Mouse (Mus musculus): ENCODE results near the gene Dock10. TPM values are rescaled to one million over a fixed set of nuclear protein-coding genes. Genes with fewer than 3 reads are reported as not detected.
"Not testable (repeated sequence)": the region's sequence is repeated elsewhere in the genome, so short reads cannot be mapped to it uniquely, and the experiment has no call there.

Dock10 gene
- 10 to 100 TPM; 13.4 to 16.6 TPM for total RNA-seq (2021)

DNA sequence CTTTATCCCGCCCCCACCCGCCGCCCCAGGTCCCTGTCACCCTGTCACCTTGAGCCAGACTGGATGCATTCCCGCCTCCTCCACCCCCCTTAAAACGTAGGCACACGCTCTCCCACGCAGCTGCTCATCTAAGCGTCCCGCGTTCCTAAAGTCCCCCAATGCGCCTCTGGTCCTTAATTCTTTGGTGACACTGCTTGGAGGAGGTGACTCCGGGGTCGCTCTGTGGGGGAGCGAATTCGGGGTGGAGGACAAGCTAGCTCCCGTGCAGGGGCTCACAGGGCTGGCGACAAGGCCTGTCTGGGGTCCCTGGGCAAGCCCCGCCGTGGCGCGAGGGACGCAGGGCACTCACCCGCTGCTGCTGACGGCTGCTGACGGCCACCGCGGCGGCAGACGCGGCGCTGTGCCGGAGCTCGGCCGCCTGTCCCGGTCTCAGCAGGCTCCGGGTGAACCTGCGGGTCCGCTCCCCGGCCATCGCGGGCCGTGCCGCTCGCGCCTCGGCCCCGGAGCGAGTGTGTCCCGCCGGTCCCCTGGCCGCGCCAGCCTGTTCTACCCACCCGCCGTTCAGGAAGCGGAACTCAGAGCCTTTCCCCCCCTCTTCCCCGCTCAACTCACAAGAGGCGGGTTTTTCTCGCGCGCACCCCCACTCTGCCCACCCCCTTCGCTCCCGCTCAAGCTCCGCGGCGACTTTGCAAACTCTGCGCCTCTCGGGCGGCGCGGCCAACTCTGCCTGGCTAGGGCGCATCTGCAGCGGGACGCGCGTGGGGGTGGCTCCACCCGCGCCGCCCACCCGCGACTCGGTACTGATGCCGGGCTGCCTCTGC lies at the start of gene Dock10:
Gene Dock10, minus strand, starts transcription at position 551 of the 821 bp plus-strand sequence.
- peak; percentile 2 to 68 for DNase-seq (ENCODE audit: extremely low spot score in 1 of 2, low spot score in 2 of 2)
- intact Hi-C loops (cut with DNase I): no loop called here

DNA sequence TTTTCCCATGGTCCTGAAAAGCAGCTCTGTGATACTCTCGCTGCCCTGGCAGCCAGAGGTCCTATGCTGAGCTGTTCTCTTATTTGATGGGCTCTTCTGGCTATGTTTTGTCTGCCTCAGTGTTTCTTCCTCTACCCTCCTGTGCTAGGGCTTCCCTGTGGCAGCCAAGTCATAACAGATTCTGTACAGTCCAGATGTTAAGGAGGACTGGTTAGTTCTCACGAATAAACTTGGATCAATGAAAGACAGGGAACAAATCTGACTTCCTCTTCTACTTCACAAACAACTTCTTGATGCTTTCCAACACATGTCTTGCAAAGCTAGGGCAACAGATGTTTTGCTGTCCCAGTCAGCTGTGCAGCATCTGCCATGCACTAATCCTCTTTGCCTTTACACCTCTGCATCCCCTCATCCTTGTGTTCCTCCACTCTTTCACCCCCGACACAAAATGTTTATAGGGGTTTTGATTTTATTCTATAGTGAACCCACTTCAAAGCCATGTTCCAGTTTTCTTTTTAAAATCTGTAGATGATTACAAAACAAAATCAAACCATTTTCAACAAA lies 48.6 kb upstream of the Dock10 start:
- intact Hi-C loops (cut with DNase I): no loop called here
- no peak for DNase-seq (ENCODE audit: extremely low spot score in 1 of 2, low spot score in 2 of 2)

DNA sequence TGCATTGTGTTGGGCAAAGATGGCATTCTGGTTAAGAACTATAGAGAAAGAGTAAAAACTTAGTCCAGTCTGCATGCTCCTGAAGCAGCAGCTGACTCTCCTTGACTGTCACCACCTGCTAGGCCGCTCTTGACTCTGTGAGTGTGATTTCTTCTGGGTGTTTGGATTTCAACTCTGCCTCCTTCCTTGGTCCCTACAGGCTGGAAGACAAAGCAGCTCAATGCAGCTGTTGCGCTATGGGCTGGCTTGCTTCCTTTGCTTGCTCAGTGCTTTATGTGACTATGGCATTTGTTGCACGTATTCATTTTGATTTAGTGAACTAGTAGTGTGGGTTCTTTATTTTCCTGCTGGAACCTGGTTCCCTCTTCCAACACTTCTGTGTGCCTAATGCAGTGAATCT lies 43.7 kb upstream of the Dock10 start:
- DNase-seq (ENCODE audit: extremely low spot score in 1 of 2, low spot score in 2 of 2): no peak
- intact Hi-C loops (cut with DNase I): no loop called here

DNA sequence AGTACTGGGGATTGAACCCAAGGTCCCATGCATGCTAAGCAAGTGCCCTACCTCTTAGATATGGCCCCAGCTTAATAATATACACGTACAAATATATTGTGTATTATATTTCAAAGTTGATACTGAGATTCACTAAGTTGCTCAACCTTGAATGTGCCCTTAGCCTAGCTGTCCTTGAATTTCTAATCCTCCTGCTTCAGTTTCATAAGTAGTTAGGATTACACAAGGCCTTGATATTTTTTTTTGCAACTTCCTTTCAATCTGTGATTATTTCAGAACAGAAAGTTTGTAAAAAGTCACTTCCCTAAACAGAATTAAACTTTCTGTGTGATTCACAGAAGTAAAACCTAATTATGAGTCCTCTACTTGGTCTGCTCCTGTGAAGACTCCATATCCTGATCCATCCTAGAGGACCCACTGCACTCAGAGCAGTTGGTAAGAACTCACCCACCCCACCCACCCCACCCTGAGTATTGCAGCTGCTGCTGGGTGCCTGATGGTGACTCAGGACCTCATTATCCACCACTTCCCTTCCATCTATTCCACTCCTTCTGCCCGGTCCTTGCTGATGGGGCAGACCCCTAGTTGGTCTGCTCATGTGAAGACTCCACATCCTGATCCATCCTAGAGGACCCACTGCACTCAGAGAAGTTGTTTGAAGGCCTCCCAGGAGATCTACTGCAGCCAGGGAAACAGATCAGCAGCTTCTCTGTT lies 26.9 kb upstream of the Dock10 start:
- intact Hi-C loops (cut with DNase I): no loop called here
- DNase-seq (ENCODE audit: extremely low spot score in 1 of 2, low spot score in 2 of 2): no peak

DNA sequence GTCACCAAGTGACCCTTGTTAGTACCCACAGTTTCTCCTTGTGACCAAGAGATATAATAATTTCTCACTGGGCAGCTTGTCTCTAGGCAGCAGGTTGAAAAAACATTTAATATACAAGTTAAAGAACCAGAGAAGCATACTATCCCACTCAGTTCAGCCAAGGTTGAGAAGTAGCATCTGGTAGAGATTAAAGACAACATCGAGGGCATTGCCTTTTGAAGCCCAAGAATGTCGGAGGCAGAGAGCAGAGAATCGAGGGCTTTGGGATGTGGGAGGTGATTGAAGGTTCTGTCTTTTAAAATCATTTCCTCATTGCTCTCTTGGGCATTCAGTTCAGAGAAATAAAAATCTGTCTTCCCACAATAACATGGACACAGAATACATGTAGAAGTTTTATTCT lies 25.8 kb upstream of the Dock10 start:
- DNase-seq (ENCODE audit: extremely low spot score in 1 of 2, low spot score in 2 of 2): no peak
- intact Hi-C loops (cut with DNase I): no loop called here

DNA sequence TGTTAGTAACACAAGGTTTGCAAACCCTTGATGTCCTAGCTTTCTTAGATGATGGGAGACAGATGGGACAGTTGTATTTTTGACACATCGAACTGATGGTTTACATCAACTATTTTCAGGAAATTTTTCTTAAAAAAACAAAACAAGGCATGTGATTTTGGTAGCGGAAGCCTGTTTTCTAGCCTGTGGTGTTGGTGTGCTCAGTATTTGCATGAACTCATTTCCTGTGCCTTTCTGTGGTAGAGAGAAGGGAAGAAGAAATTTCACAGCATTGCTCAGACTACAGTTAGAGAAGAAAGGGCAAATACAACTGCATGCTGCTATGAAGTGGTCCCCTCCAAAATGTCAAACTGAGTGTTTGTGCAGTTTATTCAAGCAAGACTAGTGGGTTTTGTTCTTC lies 7.2 kb upstream of the Dock10 start:
- DNase-seq (ENCODE audit: extremely low spot score in 1 of 2, low spot score in 2 of 2): no peak
- intact Hi-C loops (cut with DNase I): no loop called here

DNA sequence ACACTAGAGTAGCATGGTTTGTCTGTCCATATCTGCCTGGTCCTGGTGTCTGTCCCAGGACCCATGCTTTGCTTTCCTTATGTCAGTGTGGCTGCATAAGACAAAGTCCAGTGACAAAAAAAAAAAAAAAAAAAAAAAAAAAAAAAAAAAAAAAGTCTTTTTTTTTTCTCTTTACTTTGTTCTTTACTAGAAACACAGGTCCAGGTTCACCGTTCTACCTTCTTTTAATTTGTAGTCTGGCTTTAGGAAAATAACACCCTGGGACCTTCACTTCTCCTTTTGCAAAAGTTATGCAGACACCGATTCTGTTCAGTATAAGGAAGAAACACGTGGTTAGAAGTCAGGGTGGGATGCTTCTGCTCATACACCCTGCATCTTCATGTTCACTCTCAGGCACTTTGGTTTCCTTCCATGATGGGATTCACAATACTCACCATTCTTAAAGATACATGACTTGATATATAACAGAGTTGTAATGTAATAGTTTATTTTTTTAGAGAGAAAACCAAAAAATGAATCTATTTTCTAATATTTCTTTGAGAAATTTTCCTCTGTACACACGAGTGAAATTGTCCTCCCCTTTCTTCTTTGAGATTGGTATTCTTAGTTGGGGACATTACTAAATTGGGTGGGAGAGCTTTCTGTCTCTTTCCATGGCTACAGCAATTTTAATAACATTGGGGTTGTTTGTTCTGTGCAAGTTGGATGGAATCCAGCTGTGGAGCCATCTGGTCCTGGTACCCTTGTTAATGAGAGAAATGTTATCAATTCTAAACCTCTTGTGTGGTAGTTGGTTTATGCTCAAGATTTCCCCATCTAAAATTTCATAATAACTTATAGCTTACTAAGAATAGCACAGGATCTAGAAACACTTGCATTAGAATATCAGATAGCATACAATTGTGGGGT lies 5.0 kb upstream of the Dock10 start:
- intact Hi-C loops (cut with DNase I): no loop called here
- no peak for DNase-seq (ENCODE audit: extremely low spot score in 1 of 2, low spot score in 2 of 2)

DNA sequence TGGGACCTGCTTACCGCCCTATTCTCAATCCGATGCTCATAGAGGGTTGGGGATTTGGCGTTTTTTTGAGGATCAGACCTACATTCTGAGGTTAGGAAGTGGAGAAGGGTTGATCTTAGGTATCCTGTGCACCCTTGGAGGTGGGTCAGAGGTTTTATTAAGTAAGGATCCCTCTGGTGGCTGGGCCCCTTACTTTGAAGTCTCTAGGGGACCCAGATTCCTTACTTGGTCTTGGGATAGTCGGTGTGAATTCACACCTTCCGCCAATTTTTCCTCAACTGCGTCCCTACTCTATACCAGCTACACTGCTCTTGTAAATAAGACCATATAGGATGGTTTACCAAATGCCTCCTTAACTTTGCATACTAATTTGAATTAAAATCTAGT lies 464 bp upstream of the Dock10 start:
- no peak for DNase-seq (ENCODE audit: extremely low spot score in 1 of 2, low spot score in 2 of 2)
- intact Hi-C loops (cut with DNase I): no loop called here

DNA sequence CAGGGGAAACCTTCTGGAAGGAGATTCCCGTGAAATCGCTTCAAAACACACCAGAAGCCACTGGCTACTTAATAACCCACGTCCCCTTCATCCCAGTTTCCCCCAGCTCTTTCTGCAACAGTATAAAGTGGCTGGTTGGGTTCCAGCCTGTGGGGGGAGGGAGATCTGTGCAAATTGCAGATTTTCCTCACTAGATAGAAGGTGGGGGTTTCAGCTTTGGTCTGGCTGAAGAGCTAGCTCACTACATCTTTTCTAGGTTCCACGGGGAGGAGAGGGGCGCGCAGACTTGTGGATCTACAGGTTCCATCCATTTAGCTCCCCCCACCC lies 714 bp downstream of the Dock10 start:
- intact Hi-C loops (cut with DNase I): no loop called here
- DNase-seq (ENCODE audit: extremely low spot score in 1 of 2, low spot score in 2 of 2): no peak

DNA sequence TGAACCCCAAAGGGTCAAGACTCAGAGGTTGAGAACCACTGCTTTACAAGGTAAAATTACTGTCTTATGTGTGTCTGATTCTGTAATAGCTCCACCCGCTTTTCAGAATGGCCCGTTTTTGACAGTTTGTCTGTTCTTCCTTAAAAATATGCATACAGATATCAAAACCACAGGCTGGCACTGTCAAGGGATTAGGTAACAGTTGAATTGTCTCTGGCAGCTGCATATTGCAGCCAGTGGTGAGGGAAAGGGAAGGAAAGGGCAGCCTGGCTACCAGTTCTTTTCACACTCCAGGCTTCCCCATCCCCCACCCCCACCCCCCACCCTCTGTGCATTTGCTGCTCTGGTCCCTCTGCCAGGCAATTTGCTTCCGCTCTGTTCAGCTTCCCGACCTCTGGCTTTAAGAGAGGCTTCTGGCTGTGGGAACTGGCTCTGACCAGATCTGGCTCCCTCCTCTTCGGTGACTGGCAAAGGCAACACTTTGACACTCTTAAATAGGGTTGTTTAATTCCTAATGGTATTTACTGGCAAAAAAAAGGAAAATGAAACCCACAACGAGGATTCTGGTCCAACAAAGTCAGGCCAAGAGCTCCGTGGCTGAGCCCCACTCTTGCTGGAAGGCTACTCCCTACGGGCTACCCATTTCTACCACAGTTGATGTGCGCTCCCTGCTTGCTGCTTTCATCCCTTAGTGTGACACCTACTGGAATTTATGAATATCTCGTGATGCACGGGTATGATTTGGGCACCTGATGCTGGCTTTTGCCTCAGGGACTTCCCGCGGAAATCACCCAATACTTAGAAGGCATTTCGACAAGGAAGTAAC lies 1.3 kb downstream of the Dock10 start:
- intact Hi-C loops (cut with DNase I): no loop called here
- peak in 1 of 2 experiments; percentile 2 for DNase-seq (ENCODE audit: extremely low spot score in 1 of 2, low spot score in 2 of 2)

DNA sequence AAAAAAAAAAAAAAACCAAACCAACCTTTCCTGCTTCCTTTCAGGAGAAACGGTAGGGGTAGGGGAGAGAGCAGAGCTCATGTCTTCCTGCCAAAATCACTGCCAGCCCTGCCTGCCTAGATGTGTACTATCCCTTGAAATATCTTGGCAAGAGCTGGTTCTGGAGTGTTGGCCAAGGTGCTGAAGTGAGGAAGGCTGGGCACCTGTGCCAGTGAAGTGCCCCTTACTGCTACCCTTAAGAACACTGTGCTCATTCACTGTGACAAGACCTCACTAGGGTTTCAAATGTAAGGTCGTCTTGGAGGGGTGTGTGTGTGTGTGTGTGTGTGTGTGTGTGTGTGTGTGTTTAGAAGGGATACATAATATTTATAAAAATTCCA lies 2.3 kb downstream of the Dock10 start:
- no peak for DNase-seq (ENCODE audit: extremely low spot score in 1 of 2, low spot score in 2 of 2)
- intact Hi-C loops (cut with DNase I): no loop called here

DNA sequence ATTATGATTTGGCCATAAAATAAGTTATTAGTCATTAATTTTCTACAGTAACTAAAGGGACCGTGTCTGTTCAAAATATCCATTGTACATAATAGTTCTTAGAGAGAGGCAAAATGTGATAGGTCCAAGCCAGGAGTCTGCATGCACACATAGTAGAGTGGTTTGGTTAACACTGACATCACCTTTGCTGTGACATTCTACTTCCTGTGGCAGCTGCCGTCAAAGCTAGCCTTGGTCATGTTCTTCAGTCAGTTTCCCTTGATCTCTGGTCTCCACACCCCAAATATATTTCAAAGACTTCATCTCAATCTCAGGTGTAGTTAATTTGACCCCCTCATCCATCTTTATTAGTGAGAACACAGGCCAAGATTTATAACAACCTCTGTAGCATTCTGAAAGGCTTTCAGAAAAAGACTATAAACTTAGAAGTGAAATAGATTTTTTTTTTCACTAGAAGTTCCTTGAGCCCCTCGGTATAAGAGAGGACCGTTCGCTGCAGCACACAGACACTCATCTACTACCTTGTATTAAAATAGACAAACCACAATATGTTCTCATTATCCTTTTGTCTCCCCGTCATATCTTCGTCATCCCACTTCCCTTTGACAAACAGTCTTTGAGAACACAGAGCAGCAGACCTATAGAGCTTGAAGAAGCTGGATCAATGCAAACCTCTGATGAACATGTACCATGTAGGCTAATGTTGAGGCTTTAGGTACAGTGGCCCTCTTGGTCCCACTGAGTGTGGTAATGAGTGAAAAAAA lies 2.8 kb downstream of the Dock10 start:
- no peak for DNase-seq (ENCODE audit: extremely low spot score in 1 of 2, low spot score in 2 of 2)
- intact Hi-C loops (cut with DNase I): no loop called here

DNA sequence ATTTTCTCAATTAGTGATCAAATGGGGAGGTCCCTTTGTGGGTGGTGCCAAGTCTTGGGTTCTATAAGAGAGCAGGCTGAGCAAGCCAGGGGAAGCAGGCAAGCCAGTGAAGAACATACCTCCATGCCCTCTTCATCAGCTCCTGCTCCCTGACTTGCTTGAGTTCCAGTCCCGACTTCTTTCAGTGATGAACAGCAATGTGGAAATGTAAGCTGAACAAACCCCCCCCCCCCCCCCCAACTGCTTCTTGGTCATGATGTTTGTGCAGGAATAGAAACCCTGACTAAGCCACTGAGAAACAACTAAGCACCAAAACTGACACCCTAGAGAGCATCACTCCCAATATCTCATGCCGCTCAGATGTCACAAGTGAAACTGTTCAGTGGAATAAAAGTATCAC lies 9.2 kb downstream of the Dock10 start:
- intact Hi-C loops (cut with DNase I); DNase-seq (ENCODE audit: extremely low spot score in 1 of 2, low spot score in 2 of 2): not testable (repeated sequence)

DNA sequence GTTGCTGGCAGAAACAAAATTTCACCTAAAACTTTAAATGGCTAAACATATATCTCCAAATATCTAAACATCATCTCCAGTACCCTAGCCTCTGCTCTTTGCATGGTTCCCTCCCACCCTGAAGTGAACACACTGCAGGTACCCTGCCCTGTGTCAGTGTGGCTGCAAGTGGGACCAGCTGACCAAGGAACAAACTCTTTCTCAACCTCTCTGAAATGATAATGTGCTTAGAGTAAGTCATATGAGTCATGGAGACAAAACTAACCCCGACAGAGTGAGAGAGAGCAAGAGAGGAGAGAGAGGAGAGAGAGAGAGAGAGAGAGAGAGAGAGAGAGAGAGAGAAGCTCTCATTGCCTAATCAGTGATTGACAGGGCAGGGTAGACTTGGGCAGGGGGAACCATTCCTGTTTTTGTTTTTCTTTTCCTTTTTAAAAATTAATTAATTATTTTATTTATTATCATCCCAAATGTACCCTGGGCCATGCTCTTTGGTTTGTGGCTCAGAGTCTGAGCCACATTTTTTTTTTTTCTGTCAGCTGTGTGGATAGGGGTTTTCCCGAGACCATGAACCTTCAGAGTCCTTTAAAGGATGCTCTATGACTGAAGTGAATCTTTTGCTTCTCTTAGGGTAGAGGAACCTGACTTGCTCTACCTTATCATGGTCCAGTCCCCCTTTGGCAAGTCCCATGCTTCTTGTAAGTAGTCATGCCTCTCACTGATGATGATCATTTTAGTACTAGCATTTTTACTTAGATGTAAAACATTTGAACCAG lies 11.4 kb downstream of the Dock10 start:
- intact Hi-C loops (cut with DNase I): no loop called here
- DNase-seq (ENCODE audit: extremely low spot score in 1 of 2, low spot score in 2 of 2): no peak

DNA sequence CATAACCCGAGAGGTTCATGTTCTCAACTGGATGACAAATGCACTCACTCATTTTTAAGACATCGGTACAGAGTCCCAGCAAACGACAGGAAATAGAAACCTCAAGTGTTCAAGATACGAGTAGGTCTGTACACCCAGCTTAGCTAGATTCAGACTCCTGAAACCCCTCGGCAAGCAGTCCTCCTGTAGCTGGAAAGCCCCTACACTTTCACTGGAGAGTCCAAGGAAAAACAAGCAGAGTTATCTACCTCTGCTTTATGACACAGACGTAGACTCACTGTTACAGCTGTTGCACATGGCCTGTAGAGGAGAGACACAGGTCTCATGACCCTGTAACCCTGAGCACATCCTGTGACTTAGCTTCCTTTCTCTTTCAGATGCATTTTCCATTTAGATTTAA lies 12.1 kb downstream of the Dock10 start:
- intact Hi-C loops (cut with DNase I): no loop called here

DNA sequence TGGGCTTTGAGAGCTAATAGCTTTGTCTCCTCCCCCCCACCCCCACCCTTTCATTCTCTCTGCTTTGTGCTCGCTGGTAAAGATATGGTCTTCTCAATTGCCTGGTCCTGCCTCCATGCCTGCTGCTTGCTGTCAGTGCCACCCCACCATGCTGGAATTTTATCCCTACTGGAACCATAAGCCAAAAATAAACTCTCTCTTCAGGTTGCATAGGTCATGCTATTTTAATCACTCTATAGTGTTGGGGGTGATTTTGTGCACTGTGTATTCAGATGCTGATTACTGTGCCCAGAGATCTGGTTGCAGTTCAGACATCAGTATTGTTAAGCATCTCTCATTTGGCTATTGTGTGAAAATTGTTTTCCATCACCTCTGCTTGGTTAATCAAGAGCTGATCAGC lies 18.9 kb downstream of the Dock10 start:
- intact Hi-C loops (cut with DNase I): no loop called here
- DNase-seq (ENCODE audit: extremely low spot score in 1 of 2, low spot score in 2 of 2): no peak

More for the DNA sequence above, 12.1 kb downstream of the Dock10 start:
- DNase-seq (ENCODE audit: extremely low spot score in 1 of 2, low spot score in 2 of 2): no peak

DNA sequence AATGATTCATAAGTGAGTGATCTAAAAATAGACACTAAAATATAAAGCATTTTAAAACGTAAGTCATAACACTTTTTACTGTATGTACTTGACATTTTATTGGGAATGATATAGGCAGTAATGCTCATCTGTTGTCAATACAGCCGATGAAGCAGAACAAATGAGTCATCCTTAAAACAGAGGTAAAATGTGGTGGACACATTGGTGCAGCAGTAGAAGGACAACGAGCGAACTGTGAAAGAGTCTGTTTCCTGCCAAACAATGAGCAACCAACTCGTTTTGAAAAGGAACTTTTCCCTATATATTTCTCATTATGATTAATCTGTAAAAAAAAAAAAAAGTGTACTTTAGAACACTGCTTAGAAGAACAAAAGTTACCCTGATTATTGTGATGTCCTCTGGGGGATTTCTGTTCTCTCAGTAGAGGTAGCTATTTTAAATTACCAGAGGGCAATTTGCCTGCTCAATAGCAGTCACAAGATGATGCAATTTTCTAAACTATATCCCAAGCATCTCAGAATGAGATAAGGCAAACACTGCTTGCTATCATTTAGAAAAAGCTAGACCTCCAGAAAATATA lies 20.4 kb downstream of the Dock10 start:
- intact Hi-C loops (cut with DNase I): no loop called here
- no peak for DNase-seq (ENCODE audit: extremely low spot score in 1 of 2, low spot score in 2 of 2)
